Mouse (Mus musculus): ENCODE measurements around the gene Ip6k1. TPM values are rescaled to one million over a fixed set of nuclear protein-coding genes. Genes with fewer than 3 reads are reported as not detected.

Ip6k1 gene
- polyA plus RNA-seq (2016; fragmentation: Nextera tagmentation; extraction: Ambion mirVana) = 53.8 and 64.0 TPM in 2 replicates

DNA sequence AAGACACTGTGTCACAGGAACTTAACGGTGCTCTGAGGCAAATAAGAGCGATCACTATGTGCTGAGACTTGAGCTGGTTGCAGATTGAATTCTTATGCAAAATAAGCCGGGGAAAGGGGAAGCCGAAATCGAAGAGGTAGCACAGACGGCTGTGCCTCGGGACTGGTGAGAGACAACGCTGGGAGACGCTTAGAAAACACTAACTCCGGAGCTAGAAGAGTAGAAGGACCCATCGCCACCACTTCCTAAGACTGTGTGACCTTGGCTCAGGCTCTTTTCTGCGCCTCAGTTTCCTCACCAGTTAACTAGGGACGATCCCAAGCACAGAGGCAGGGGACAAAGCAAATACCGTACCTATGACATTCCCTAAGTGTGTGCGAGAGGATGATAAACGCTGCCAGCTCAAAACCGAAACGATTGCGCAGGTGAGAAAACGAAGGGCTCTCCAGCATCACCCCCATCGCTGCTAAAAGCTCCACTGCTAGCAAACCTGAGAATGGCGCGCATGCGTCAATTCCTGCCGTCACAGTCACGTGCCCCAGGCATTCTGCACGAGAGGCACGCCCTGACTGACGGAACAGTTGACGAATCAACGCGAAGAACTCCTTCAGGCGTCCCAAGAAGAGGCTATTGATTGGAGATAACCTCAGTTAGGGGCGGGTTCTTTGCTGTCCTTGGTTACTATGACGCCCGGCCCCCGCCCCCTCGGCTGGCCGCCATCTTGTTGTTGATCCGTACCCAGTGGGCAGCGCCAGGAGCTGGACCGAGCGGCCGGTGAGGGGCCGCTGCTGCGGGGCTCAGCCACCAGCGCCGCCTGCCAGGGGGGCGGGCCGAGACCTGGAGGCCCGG is at the start of gene Ip6k1:
TSS of gene Ip6k1 (plus strand) at position 580 of the 849 bp plus-strand sequence.
- under 1% methylated on average over 51 of the region's 51 CpGs for WGBS
- Histone ChIP-seq H3K9me3 (replicated peaks) (no peaks in the 10 kb centered on the region), H3K4me1 (peaks cover 31% of the 10 kb centered on the region), H3K4me3 (peak within 1 kb of the TSS; percentile 97), H3K36me3 (peaks cover 11% of the 10 kb centered on the region), H3K27me3 (ENCODE audit: low read depth, poor library complexity, severe bottlenecking) (no peaks in the 10 kb centered on the region), H3K27ac (replicated peaks) (peak within 1 kb of the TSS; percentile 96)
- DNase-seq (ENCODE audit: low spot score) = peak; percentile 99

- Histone ChIP-seq H3K4me3 (no peak overlapping the region), H3K9me3 (replicated peaks) (no peaks in the 10 kb centered on the region), H3K36me3 (peaks cover 54% of the 10 kb centered on the region), H3K4me1 (peaks cover 46% of the 10 kb centered on the region), H3K27ac (replicated peaks) (no peak overlapping the region), H3K27me3 (ENCODE audit: low read depth, poor library complexity, severe bottlenecking) (no peaks in the 10 kb centered on the region)
- DNase-seq (ENCODE audit: low spot score) = no peak
- WGBS = 85% methylated on average over 6 of the region's 6 CpGs
These were observed 46.5 kb upstream of the Ip6k1 start for GRCm38 (mm10) chr9:107955613-107956289.

GRCm38 (mm10) chr9:107957141-107957540 is 45.2 kb upstream of the Ip6k1 start:
- no peaks in the 10 kb centered on the region for H3K27me3 ChIP-seq (ENCODE audit: low read depth, poor library complexity, severe bottlenecking)
- H3K4me3 ChIP-seq = no peak overlapping the region
- H3K9me3 ChIP-seq (replicated peaks) = no peaks in the 10 kb centered on the region
- peaks cover 68% of the 10 kb centered on the region for H3K36me3 ChIP-seq
- peak overlapping the region; percentile 28; the same call in 1 of the 2 replicates for H3K27ac ChIP-seq (replicated peaks)
- H3K4me1 ChIP-seq = peaks cover 48% of the 10 kb centered on the region
- no peak for DNase-seq (ENCODE audit: low spot score)
- WGBS = 31% methylated on average over 6 of the region's 6 CpGs

DNA sequence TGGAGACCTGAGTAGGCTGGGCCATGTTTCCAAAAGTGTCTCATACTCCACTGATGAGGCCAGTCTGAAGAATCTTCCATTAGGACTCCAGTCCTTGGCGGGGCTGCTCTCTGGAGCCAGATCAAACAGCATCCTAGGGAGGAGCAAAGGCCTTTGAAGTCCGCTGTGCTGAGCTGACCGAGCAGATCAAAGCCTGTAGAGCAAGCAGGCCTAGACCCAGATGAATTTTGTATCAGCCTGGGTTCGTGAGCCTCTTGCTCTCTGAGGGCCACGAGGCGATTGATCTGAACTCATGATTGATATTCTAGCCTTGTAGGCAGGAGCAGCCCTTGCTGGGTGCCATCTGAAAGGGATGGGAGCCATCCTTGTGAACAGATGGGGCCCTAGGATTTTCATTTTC is 42.4 kb upstream of the Ip6k1 start:
- no peak for DNase-seq (ENCODE audit: low spot score)
- WGBS = 66% methylated on average over 6 of the region's 6 CpGs

GRCm38 (mm10) chr9:107960928-107961327 is 41.4 kb upstream of the Ip6k1 start:
- DNase-seq (ENCODE audit: low spot score) = no peak

More for the DNA sequence above, 42.4 kb upstream of the Ip6k1 start:
- Histone ChIP-seq H3K36me3 (peaks cover 94% of the 10 kb centered on the region), H3K4me3 (no peak overlapping the region), H3K4me1 (peaks cover 41% of the 10 kb centered on the region), H3K9me3 (replicated peaks) (no peaks in the 10 kb centered on the region), H3K27me3 (ENCODE audit: low read depth, poor library complexity, severe bottlenecking) (no peaks in the 10 kb centered on the region), H3K27ac (replicated peaks) (no peak overlapping the region)

GRCm38 (mm10) chr9:107961351-107961762 is 40.9 kb upstream of the Ip6k1 start:
- Histone ChIP-seq H3K4me1 (peaks cover 41% of the 10 kb centered on the region), H3K27ac (replicated peaks) (no peak overlapping the region), H3K36me3 (peaks cover 99% of the 10 kb centered on the region), H3K9me3 (replicated peaks) (no peaks in the 10 kb centered on the region), H3K27me3 (ENCODE audit: low read depth, poor library complexity, severe bottlenecking) (no peaks in the 10 kb centered on the region), H3K4me3 (no peak overlapping the region)
- 84% methylated on average over 10 of the region's 10 CpGs for WGBS
- no peak for DNase-seq (ENCODE audit: low spot score)

More at GRCm38 (mm10) chr9:107960928-107961327, 41.4 kb upstream of the Ip6k1 start:
- peaks cover 41% of the 10 kb centered on the region for H3K4me1 ChIP-seq
- H3K36me3 ChIP-seq = peaks cover 99% of the 10 kb centered on the region
- H3K4me3 ChIP-seq = no peak overlapping the region
- 81% methylated on average over 4 of the region's 4 CpGs for WGBS
- no peaks in the 10 kb centered on the region for H3K27me3 ChIP-seq (ENCODE audit: low read depth, poor library complexity, severe bottlenecking)
- no peaks in the 10 kb centered on the region for H3K9me3 ChIP-seq (replicated peaks)
- no peak overlapping the region for H3K27ac ChIP-seq (replicated peaks)

GRCm38 (mm10) chr9:107961881-107962280 is 40.4 kb upstream of the Ip6k1 start:
- H3K36me3 ChIP-seq = peaks cover 99% of the 10 kb centered on the region
- no peak overlapping the region for H3K27ac ChIP-seq (replicated peaks)
- WGBS = 62% methylated on average over 5 of the region's 5 CpGs
- no peak for DNase-seq (ENCODE audit: low spot score)
- no peak overlapping the region for H3K4me3 ChIP-seq
- peaks cover 36% of the 10 kb centered on the region for H3K4me1 ChIP-seq
- no peaks in the 10 kb centered on the region for H3K27me3 ChIP-seq (ENCODE audit: low read depth, poor library complexity, severe bottlenecking)
- no peaks in the 10 kb centered on the region for H3K9me3 ChIP-seq (replicated peaks)

GRCm38 (mm10) chr9:107962916-107963315 is 39.4 kb upstream of the Ip6k1 start:
- 93% methylated on average over 9 of the region's 9 CpGs for WGBS
- DNase-seq (ENCODE audit: low spot score) = no peak
- no peaks in the 10 kb centered on the region for H3K9me3 ChIP-seq (replicated peaks)
- H3K4me1 ChIP-seq = peaks cover 26% of the 10 kb centered on the region
- peaks cover 96% of the 10 kb centered on the region for H3K36me3 ChIP-seq
- no peak overlapping the region for H3K27ac ChIP-seq (replicated peaks)
- H3K4me3 ChIP-seq = no peak overlapping the region
- H3K27me3 ChIP-seq (ENCODE audit: low read depth, poor library complexity, severe bottlenecking) = no peaks in the 10 kb centered on the region

- no peaks in the 10 kb centered on the region for H3K27me3 ChIP-seq (ENCODE audit: low read depth, poor library complexity, severe bottlenecking)
- H3K36me3 ChIP-seq = peaks cover 95% of the 10 kb centered on the region
- DNase-seq (ENCODE audit: low spot score) = peak; percentile 79
- H3K4me3 ChIP-seq = no peak overlapping the region
- no peaks in the 10 kb centered on the region for H3K9me3 ChIP-seq (replicated peaks)
- WGBS = 20% methylated on average over 5 of the region's 5 CpGs
- no peak overlapping the region for H3K27ac ChIP-seq (replicated peaks)
- H3K4me1 ChIP-seq = peaks cover 24% of the 10 kb centered on the region
These were observed 38.6 kb upstream of the Ip6k1 start for GRCm38 (mm10) chr9:107963700-107964099.

DNA sequence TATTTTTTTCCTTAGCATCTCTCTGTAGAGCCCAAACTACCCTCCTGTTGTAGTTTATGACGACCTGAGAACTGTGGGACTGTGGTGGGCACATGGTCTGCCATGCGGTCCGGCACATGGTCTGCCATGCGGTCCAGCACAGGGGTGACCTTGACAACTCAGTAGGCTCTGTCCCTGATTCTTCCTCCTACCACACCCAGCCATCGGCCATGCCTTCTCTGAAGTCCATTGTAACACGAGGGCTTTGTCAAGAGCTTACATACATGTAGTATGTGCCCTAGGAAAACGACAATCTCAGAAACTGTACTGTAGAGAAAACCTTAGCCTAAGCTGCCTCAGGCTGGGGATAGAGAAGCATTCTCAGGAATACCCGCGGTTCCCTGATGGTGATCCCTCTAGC is 37.6 kb upstream of the Ip6k1 start:
- no peak overlapping the region for H3K4me3 ChIP-seq
- H3K36me3 ChIP-seq = peaks cover 95% of the 10 kb centered on the region
- peaks cover 17% of the 10 kb centered on the region for H3K4me1 ChIP-seq
- H3K9me3 ChIP-seq (replicated peaks) = no peaks in the 10 kb centered on the region
- no peak for DNase-seq (ENCODE audit: low spot score)
- no peak overlapping the region for H3K27ac ChIP-seq (replicated peaks)
- WGBS = 93% methylated on average over 9 of the region's 9 CpGs
- H3K27me3 ChIP-seq (ENCODE audit: low read depth, poor library complexity, severe bottlenecking) = no peaks in the 10 kb centered on the region

GRCm38 (mm10) chr9:107966676-107967075 is 35.6 kb upstream of the Ip6k1 start:
- WGBS = 95% methylated on average over 10 of the region's 10 CpGs
- peaks cover 95% of the 10 kb centered on the region for H3K36me3 ChIP-seq
- DNase-seq (ENCODE audit: low spot score) = no peak

GRCm38 (mm10) chr9:107967437-107967836 is 34.9 kb upstream of the Ip6k1 start:
- Histone ChIP-seq H3K9me3 (replicated peaks) (no peaks in the 10 kb centered on the region), H3K36me3 (peaks cover 95% of the 10 kb centered on the region), H3K4me3 (no peak overlapping the region), H3K27me3 (ENCODE audit: low read depth, poor library complexity, severe bottlenecking) (no peaks in the 10 kb centered on the region), H3K27ac (replicated peaks) (no peak overlapping the region), H3K4me1 (no peaks in the 10 kb centered on the region)
- DNase-seq (ENCODE audit: low spot score) = no peak
- 90% methylated on average over 6 of the region's 6 CpGs for WGBS

More at GRCm38 (mm10) chr9:107966676-107967075, 35.6 kb upstream of the Ip6k1 start:
- no peaks in the 10 kb centered on the region for H3K9me3 ChIP-seq (replicated peaks)
- no peak overlapping the region for H3K27ac ChIP-seq (replicated peaks)
- H3K4me1 ChIP-seq = peaks cover 6% of the 10 kb centered on the region
- no peak overlapping the region for H3K4me3 ChIP-seq
- H3K27me3 ChIP-seq (ENCODE audit: low read depth, poor library complexity, severe bottlenecking) = no peaks in the 10 kb centered on the region

- Histone ChIP-seq H3K27me3 (ENCODE audit: low read depth, poor library complexity, severe bottlenecking) (no peaks in the 10 kb centered on the region), H3K4me3 (no peak overlapping the region), H3K4me1 (no peaks in the 10 kb centered on the region), H3K36me3 (peaks cover 90% of the 10 kb centered on the region), H3K9me3 (replicated peaks) (no peaks in the 10 kb centered on the region), H3K27ac (replicated peaks) (no peak overlapping the region)
- WGBS = 91% methylated on average over 7 of the region's 7 CpGs
- DNase-seq (ENCODE audit: low spot score) = no peak
These were observed 33.8 kb upstream of the Ip6k1 start for GRCm38 (mm10) chr9:107968531-107968930.
